Mouse (Mus musculus): ENCODE measurements at regions not wholly inside any gene's neighbourhood (a gene's known extent, or its start where the extent isn't known, plus 50 kb on each side); places are given as distances from the start of the nearest gene placed in this dataset.
"Not testable (repeated sequence)": the region's sequence is repeated elsewhere in the genome, so short reads cannot be mapped to it uniquely, and the experiment has no call there.

DNA sequence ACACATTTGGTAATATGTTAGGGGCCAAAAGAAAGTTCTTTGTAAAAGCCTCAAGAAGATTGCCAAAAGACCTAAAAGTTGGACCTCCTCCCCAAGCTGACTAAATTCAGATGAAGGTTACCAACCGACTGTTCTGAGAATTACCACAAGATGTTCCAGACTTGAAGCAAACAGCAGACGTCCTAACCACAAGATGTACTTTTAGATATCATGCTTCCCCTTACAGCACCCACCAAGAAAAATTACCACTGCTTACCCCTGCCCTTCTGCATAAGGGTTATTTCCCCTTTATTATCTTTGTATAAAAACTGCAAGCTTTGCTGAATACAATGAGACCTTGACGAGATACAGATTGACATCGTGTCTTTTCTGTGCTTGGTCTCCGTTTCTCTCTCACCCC, 121.6 kb upstream of the Cst10 start:
- DNase-seq: no peak
- intact Hi-C loops (cut with DNase I): no loop called here

DNA sequence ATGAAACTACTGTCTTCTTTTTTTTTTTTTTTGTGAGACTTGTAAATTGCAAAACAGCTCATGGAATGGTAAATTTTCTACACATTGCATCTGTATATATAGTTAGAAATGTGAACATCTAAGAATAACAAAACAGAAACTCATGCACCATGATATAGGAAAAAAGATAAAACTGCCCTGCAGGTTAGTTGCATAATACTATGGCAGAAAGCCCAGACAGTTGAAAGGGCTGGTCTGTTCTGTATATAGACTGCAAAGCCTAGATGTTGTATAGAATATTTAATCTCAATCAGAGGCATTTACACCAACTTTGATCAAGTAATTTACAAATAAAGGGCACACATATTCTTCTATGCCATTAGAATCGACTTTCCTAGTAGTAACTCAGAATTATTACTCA, 120.7 kb upstream of the Cst10 start:
- no peak for DNase-seq
- intact Hi-C loops (cut with DNase I): no loop called here

DNA sequence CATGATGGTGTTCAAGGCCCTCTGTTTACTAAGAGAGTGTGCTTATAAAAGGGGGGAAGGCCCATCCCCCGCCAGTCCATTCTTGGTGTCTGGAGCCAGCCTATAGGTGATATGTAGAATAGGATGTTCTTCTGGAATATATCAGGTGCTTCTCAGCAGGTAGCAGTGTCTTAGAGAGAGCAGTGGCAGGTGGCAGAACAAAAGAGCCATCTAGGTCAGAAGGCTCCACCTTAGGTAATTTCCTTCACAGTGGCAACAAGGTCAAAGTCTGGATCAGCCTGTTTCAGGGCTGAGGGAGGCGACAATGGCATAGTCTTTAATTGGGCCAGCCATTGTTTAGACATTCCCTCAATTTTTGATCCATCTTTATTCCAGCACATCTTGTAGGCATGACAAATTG, 107.9 kb upstream of the Cst10 start:
- intact Hi-C loops (cut with DNase I); DNase-seq: not testable (repeated sequence)

- no peak for DNase-seq
- intact Hi-C loops (cut with DNase I): no loop called here
Measured at GRCm38 (mm10) chr2:149305553-149305952, 99.3 kb upstream of the Cst10 start.

DNA sequence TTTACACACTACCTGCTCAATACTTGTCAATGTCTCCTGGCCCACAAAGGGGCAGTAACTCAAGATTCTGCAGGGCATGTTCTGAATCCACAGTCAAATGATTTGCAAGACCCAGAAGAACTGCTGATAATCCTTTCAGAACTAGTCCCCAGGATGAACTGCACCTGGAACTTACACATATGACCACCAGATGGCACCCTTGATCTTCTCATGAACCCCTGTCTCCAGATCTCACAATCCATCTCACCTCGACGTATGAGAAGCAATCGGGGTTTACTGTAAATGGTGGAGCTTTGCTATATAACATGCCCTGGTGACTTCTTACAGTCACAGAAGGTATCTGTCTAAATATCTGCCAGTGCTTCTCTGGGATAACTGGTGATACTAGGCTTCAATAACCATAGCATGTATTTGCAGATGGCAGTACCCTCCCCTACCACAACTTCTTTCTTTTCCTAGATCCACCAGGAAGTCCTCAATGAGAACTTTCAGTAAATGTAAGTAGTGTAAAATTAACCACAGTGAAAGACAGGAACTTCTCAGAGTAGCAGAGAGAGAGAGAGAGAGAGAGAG, 54.5 kb upstream of the Cst10 start:
- peak; percentile 18 for DNase-seq
- intact Hi-C loops (cut with DNase I): loop anchor here (2.0 kb wide), 1 partner anchor 748 kb away; no protein-coding TSS in a partner anchor

All from left cerebral cortex, postnatal 4 days (tissue).